Mouse (Mus musculus) forelimb bud, embryonic 11.5 days (tissue): Measurements from ENCODE around the gene Cdk15.

ENCODE experiments used
- DNase-seq: peaks from one replicate; pipeline ENCODE4 v3.0.0-alpha.2; 2012; ENCODE audit warnings: low read depth, low spot score

The Cdk15 gene

GRCm38 (mm10) chr1:59272189-59272588, 15.5 kb downstream of the Cdk15 start:
- DNase-seq: no peak

DNA sequence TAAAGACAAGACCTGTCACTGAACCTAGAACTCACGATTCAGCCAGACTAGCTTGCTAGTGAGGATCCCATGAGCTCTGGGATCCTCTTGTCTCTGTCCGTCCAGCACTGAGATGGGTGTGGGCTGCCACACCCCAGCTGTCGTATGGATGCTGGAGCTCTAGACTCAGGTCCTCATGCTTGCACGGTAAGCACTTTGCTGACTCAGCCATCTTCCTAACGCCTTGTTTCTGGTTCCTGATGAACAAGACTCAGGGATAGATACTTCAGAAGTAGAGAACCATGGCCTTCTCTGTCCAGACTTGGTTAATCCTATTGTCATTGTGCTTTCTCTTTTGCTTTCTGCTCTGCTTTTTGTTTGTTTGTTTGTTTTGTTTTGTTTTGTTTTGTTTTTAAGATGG, 29.2 kb downstream of the Cdk15 start:
- DNase-seq: no peak

DNA sequence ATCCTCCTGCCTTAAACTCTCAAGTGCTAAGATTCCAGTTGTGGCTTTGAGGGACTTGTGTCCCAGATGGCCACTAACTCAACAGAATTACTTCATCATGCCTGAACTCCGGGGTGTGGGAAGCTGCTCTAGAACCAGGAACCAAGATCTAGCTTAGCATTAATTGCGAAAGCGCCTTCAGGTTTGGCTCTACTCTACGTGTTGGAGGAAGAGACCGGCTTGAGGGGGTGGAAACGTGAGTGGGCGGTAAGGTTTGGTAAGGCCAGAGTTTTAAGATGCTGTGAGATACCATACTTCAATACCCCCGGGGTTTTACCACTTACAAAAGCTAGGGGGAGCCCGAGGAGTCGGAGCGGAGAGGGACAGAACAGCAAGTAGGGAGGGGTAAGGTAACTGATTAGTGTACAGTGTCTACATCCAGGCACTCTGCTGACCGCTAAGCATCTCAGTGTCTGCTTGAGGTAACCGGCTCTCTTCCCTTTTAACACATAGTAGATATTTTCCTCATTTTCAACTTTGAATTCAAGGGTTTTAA, 29.7 kb downstream of the Cdk15 start:
- no peak for DNase-seq

GRCm38 (mm10) chr1:59287733-59288132, 31.0 kb downstream of the Cdk15 start:
- DNase-seq: peak; percentile 43

DNA sequence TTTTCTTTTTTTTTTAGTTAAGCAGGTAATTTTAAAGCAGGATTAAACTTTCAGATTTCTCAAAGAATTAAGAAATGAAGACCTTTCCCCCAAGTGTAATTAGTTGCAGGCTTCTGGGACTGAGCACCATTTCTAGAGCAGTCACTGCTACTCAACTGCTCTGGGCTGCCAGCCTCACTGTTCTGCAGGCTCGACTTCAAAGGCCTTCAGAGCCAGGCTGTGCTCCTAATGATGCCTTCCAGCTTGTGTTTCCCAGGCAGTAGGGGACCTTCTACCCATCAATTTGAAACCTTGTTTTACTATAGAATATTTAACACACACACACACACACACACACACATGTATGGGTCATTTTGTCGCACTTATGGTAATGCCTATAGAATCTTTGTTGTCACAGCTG, 34.9 kb downstream of the Cdk15 start:
- DNase-seq: no peak

DNA sequence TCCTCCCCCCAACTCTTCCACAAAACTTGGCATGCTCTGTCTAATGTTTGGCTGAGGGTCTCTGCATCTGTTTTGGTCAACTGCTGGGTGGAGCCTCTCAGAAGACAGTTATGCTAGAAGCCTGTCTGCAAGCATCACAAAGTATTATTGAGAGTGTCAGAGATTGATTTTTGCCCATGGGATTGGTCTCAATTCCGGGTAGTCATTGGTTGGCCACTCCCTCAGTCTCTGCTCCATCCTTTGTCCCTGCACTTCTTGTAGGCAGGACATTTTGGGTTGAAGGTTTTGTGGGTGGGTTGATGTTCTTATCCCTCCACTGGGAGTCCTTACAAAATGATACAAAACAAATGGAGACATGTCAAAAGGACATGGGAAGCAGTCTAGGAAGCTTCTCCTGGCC, 39.1 kb downstream of the Cdk15 start:
- DNase-seq: no peak

DNA sequence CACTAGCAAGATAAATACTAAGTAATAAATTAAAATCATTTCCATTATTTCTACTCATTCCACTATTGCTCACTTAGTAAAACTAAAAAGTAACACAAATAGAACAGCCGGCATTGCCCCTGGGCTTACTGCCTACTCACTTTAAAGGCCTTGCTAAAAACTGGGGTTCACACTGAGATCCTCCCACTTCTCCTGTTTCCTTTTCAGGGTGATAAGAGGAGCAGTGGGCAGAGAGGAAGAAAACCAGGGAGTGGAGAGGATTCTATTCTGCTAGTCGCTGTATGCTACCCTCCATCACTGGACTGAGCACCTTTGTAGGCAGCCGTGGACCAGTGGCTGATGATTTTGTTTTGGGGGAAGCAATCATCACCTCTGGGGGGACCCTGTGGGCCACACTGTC, 40.5 kb downstream of the Cdk15 start:
- DNase-seq: no peak

DNA sequence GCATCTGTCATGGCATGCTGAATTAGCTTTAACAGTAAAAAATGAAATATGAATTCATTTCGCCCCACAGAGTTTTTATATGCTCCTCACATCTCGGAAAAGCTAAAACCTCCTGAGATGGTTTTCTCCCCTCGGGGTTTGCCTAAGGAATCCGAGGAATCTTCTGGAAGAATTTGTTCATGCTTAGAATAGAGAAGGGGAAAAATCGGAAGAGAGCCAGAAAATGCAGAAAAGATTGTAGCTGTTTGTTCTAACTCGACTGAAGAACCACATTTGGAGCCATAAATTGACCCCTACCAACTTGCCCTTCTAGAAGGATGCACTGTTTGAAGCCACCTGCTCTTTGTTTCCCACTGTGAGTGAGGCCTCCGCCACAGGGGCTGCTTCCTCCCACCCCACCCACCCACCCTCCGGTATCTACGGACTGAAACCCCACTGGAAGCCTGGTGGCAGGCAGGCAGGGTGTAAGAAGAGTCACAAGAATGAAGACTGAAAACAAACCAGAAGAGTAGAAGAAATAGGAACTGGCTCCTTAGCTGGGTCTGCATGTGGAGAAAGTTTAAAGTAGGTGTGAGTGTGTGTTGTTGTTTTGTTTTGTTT, 41.9 kb downstream of the Cdk15 start:
- no peak for DNase-seq

DNA sequence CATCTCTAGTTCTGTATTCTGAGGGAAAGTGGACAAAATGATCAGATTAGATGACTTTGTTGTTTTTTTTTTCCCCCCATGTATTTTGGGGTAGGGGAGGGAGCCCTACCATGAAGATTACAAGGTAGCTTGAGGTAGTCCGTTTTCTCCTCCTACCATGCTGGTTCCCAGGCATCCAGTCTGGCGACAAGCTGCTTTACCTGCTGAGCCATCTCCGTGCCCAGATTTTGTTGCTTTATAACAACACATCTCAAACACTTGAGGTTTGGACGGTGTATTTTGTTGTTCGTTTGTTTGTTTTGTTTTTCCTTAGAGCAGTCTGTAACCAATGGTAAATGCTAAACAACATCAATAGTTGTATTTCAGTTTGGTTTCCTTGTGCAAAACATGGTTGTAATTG, 50.6 kb downstream of the Cdk15 start:
- no peak for DNase-seq

DNA sequence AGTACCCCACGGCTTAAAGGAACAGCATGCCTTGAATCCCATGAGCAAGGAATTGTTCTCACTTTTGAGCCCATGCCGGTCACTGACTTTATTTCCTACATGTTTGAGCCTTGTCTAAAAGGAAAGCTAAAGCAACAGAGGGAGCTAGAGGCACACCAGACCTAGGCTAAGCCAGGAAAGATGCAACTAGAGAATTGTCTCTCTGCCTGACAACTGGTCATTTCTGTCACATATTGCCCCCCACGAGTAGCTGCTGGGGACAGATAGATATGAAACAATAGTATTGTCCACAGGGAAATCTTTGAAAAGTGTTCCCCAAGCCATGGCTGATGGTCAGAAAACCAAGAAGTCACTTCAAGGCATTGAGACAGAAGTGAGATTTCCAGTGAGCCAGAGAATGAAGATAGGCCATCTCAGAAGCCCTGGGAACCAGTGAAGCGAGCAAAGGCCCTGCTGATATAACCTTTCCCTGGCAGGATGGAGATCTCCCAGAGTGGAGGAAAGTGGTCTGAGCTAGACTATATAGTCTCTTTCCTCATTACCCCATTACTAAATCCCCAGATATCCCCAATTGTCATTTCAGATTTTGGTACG, 54.7 kb downstream of the Cdk15 start:
- DNase-seq: no peak

DNA sequence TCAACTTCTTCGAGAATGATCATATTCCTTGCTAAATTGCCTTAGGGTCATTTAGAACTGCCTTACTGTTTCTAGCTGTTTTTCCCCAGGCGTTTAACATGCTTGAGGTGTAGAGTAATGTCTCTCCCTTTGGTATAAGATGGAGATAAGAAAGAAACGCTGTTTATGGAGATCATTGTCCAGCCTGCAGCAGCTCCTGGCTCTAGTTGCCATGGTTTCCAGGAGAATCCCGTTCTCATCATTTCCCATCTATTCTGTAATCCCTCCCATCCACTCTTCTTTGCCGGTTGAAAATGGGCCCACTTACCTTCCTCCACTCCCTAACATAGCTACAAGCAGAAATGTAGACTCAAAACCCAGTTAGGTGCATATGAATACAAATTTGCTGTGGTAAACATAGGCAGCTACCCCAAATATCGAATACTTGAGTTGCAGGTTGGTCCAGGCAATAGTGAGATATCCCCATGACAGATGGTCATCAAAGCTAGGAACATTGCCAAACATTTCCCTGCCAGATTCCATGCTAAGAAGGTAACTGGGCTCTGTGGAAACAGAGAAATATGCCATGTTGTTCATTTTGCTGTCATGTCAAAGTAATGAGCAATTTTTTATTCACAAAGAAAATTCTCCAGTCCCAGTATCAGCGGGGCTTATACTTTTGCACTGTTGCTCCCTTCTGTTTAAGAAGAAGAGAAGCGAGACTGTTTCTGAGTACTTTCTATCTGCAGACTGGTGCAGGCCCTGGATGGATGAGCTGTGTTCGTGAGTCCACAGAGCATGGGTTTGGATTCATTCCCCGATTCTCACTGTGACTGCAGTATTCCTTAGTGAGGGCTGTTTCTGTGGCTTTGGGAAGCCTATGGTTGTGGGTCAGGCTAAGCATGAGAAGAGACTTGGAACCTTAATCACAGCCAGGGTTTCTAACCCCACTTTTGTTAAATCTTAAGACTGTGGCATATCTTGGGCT, 55.8 kb downstream of the Cdk15 start:
- DNase-seq: no peak

DNA sequence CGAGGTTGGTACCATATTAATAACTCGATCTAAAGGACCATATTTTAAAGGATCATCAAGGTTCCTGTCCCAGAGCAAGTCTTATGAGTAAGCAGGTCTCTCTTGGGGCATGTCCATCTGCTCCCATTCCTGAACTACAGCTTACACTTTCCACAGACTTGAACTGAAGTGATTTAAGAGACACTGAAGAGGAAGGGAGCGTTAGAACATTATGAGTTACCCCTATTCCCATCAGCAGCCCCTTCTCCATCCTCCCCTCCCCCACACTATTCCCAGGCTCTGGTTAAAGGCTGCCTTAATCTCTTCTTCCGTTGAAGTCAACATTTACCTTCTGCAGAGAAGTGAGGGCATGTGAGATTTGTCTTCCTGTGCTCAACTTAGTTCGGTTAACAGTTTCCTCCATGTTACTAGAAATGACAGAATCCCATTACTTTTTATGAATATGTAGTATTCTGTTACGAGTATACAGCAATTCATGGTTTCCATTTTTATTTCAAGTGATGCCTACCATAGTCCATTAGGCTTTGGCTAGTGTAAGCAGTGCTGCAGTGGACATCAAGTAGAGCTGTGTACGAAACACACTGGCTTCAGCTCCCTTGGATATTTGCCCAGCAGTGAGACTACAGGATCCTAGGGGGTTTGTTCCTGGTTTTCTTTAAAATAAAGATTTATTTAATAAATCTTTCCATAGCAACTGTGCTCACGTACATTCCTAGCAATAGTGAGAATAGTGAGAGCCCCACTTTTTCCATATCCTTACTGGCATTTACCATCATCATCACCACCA, 56.6 kb downstream of the Cdk15 start:
- DNase-seq: no peak

- no peak for DNase-seq
Measured at GRCm38 (mm10) chr1:59315057-59315807, 58.5 kb downstream of the Cdk15 start.

DNA sequence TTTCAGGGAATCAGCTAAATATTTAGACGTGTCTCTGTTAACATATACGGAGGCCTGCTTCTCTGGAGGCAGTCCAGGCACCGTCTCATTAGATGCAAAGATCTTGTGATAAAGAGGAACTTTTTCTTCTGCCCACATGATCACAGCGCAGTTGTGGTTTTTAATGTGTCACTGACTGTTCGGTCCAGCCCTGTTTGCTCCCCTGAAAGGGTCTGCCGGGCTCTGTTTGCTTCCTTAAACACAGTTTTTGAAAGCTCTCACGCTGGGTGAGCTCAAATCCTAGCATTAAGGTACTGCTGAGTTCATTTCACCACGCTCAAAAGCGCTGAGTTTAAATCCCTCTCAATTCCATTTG, 59.3 kb downstream of the Cdk15 start:
- DNase-seq: no peak

DNA sequence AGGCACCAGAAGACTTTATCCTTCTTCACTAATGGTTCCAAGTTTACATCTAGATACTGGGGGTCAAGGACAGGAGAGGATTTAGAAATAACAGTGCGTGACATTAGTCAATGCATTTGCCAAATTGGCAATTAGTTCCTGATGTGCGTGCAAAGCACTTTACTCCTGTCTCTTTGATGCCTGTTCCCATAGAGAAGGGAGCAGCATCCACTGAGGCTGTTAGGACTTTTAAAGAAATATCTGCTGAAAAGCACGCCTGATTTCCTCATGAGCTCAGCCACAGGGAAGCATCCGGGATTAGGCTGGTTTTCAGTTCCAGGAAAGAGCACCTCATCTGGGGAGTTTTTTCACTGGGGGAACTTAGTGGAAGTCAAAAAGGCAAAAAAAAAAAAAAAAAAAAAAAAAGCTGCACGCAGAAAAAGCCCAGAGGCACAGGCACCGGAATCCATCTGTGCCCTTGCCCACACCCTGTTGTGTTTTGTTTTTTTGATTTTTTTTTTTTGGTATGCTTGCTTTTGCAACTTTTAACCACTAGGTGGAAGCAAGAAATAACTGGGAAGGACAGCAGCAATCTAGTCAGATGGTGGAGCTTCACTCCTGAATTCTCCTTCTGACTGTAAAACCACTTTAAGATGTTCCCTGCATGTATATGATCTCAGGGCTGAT, 59.8 kb downstream of the Cdk15 start:
- peak; percentile 79 for DNase-seq

DNA sequence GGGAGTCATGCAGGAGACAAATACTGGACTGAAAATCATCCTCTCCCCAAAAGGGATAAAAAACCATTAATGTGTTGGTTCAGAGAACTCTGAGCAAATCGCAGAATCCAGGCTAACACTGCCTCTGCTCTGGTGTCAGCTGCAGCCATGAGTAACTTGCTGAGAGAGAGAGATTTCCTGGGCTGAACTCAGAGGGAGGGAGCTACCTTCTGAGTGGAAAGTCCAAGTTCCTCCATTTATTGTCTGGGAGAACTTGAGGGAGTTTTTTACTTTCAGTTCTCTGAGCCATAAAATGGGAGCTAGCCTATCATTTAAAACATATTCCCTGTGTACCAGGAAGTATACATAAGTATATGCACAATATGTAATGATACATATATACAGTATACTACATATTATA, 60.7 kb downstream of the Cdk15 start:
- no peak for DNase-seq

DNA sequence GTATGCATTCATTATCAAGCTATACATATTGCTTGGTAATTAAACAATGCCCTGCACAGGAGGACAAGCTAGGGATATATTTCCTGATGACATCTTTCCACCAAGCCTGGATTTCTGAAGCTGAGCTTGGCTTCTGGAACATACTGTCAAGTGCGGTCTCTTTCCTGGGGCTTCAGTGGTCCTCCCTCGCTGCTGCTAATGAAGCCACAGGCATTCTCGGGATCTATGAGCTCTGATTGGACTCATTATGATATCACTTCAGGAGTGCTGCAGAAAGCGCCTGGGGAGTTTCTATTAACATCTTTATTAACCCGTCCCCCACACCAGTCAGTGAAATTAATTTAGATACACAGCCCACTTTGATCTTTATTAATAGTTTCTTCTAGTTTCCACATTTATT, 62.2 kb downstream of the Cdk15 start:
- no peak for DNase-seq

DNA sequence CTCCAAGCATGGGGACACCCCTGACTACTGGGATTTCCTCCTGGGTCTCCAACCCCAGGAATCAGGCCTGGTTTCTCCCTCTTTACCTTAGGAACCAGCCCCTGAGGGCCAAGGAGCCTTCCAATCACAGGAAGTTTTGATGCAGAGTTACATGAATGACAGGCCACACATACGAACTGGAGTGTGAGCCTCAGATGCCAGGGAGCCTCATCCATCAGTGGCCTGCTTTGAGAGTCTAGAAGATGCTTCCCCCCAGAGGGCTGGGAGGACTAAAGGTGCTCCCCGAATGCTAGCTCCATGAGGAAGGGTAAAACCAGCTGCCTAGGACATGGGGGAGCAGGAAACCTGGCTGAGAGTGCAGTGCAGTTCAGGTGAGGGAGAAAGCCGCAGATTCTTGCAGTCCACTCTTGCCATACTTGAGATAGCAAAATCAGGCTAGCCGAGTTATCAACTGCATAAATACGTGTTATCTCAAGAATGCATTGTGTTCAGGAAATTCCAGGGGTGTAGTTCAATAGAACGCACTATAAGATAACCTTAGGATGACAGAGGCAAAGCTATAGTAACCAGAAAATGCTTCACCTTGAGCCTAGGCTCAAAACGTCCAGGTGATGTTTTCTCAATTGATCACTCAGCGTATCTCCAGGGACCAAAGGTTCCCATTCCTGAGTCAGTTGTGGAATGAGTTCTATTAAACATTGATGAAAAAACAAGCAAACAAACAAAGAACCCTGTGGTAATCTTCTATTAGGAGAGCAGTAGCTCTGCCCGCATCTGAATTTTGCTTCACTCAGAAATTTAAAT, 64.6 kb downstream of the Cdk15 start:
- no peak for DNase-seq
